Mouse (Mus musculus) lung, postnatal 0 days (tissue): ENCODE measurements around the gene Ankdd1a. TPM values are rescaled to one million over a fixed set of nuclear protein-coding genes. Genes with fewer than 3 reads are reported as not detected.

Source experiments
- ATAC-seq: fragments of 200-750 bp; cut with Nextera tagmentation; 2 replicates; pipeline ENCODE4 v1.8.0; 2017; ENCODE audit warnings: moderate library complexity
- DNase-seq: peaks from one replicate; pipeline ENCODE4 v3.0.0-alpha.2; 2016; ENCODE audit warnings: low spot score
- H3K27ac ChIP-seq: fragments of 300-500 bp; sonication (generic); 2 replicates; pipeline ENCODE4 v1.5.1; 2014; ENCODE audit warnings: antibody characterized with exemption, mild to moderate bottlenecking, low read length, mixed read lengths
- H3K27me3 ChIP-seq: fragments of 300-500 bp; sonication (generic); replicated peaks from 2 replicates; pipeline ENCODE4 v1.6.1; 2014; ENCODE audit warnings: low read length, mixed read lengths; ENCODE audit not compliant: insufficient read depth
- H3K36me3 ChIP-seq: fragments of 300-500 bp; sonication (generic); 2 replicates; pipeline ENCODE4 v1.6.1; 2014; ENCODE audit warnings: low read length, mixed read lengths; ENCODE audit not compliant: insufficient read depth
- H3K4me1 ChIP-seq: fragments of 300-500 bp; sonication (generic); 2 replicates; pipeline ENCODE4 v1.6.1; 2014; ENCODE audit warnings: antibody characterized with exemption, low read depth, low read length, mixed read lengths; ENCODE audit not compliant: insufficient read depth
- H3K4me2 ChIP-seq: fragments of 300-500 bp; sonication (generic); replicated peaks from 2 replicates; pipeline ENCODE4 v1.6.1; 2014; ENCODE audit warnings: low read depth, mild to moderate bottlenecking, low read length, moderate library complexity, mixed read lengths
- H3K4me3 ChIP-seq: fragments of 300-500 bp; sonication (generic); 2 replicates; pipeline ENCODE4 v1.5.1; 2014; ENCODE audit warnings: low read depth, low read length
- H3K9ac ChIP-seq: fragments of 300-500 bp; sonication (generic); replicated peaks from 2 replicates; pipeline ENCODE4 v1.6.1; 2014; ENCODE audit warnings: low read depth, mild to moderate bottlenecking
- H3K9me3 ChIP-seq: fragments of 300-500 bp; sonication (generic); 2 replicates; pipeline ENCODE4 v1.6.1; 2016; ENCODE audit warnings: low read length, mixed read lengths
- CTCF ChIP-seq: IDR thresholded peaks from 2 replicates; pipeline ENCODE4 v1.5.1; 2016; ENCODE audit warnings: antibody characterized with exemption, mild to moderate bottlenecking
- EP300 ChIP-seq: IDR thresholded peaks from 2 replicates; pipeline ENCODE4 v1.6.1; 2016; ENCODE audit warnings: antibody characterized with exemption, mild to moderate bottlenecking, control low read depth
- WGBS: fragments of 180-500 bp; shearing (Covaris S2); extraction: QIAGEN DNeasy Blood & Tissue Kit; methylation state at CpG from one replicate; pipeline ENCODE4 v1.1.7; 2014; 5-methylcytosine and 5-hydroxymethylcytosine counted together
- polyA plus RNA-seq: library from polyadenylated mRNA; unstranded; fragments of >200 nt; fragmentation: Nextera tagmentation; extraction: Ambion mirVana; gene quantifications from 2 replicates; pipeline ENCODE4 v1.2.1, GENCODE M21; 2015

Gene Ankdd1a
- polyA plus RNA-seq, 1 experiment from 2014 or later: not detected

DNA sequence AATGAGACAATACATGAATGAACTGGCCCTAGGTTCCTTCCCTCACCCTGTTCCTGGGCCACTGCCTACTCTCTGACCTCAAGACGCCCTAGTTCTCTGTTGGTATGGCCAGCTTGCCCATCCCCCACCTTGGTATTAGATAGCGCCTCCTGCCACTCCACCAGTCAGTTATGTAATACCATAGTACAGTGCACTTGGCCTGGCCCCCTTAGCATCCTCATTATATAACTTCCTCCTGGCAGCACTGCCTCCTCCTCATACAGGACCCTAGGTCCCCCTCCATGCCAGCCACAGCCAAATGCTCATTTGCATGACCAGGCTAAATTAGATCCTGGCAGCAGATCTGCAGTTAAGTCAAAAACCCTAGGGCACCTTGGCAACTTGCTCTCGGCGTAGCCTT is 41.0 kb upstream of the Ankdd1a start:
- H3K4me3 ChIP-seq: no peak overlapping the region
- peak; percentile 62 for DNase-seq
- WGBS: 85% methylated on average over 4 of the region's 4 CpGs

DNA sequence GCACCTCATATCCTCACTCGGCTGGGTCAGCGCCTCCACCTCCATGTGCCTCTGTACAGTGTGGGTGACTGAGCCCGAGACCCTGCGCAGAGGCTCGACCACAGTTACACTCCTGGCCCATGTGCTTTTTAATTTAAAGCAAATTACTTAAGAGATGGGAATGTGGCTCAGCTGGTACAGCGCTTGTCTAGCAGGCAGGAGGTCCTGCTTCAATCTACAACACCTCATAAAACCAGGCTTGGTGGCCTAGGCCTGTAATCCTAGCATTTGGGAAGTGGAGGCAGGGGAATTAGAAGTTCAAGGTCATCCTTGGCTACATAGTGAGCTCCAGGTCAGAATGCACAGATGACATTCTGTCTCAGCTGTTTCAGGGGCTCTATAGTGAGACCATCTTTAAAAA is 38.8 kb upstream of the Ankdd1a start:
- Histone ChIP-seq H3K36me3 (peaks cover 20% of the 10 kb centered on the region; the same call in 1 of the 2 replicates), H3K27me3 (no peaks in the 10 kb centered on the region), H3K9me3 (no peaks in the 10 kb centered on the region), H3K4me2 (no peak overlapping the region), H3K4me3 (no peak overlapping the region), H3K4me1 (peaks cover 18% of the 10 kb centered on the region; the same call in 1 of the 2 replicates), H3K9ac (no peak overlapping the region), H3K27ac (no peak overlapping the region)
- 79% methylated on average over 6 of the region's 6 CpGs for WGBS
- peak; percentile 44 for DNase-seq
- TF ChIP-seq CTCF (no peak), EP300 (no peak)
- ATAC-seq: no peak

More for the DNA sequence above, 41.0 kb upstream of the Ankdd1a start:
- Histone ChIP-seq H3K9me3 (no peaks in the 10 kb centered on the region), H3K36me3 (peaks cover 20% of the 10 kb centered on the region; the same call in 1 of the 2 replicates), H3K27me3 (no peaks in the 10 kb centered on the region), H3K27ac (no peak overlapping the region), H3K4me2 (no peak overlapping the region), H3K4me1 (peaks cover 10% of the 10 kb centered on the region; the same call in 1 of the 2 replicates), H3K9ac (no peak overlapping the region)
- ATAC-seq: 0 out of 2 replicates have a peak, but pooled peaks have one; percentile 15
- TF ChIP-seq CTCF: no peak

DNA sequence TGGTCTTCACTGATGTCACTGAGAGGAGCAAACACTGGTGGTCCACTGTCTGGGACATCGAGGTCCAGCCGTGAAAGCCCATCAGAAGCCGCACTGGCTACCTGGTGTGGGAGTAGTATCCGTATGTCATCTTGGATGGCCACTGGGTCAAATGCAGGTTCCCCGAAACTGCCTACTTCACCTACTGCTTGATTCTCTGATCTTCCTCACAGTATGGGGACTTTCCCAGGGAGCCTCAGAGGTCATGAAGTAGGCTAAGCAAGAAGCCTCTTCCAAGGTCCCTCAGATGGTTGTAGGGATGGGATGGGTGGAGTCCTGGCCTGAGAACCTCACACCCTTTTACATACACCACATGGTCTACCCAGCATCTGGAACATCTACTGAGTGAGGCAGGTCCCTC is 37.0 kb upstream of the Ankdd1a start:
- 98% methylated on average over 5 of the region's 5 CpGs for WGBS
- Histone ChIP-seq H3K9me3 (no peaks in the 10 kb centered on the region), H3K27ac (no peak overlapping the region), H3K36me3 (peaks cover 17% of the 10 kb centered on the region; the same call in 1 of the 2 replicates), H3K4me3 (no peak overlapping the region), H3K27me3 (no peaks in the 10 kb centered on the region), H3K4me1 (peaks cover 13% of the 10 kb centered on the region; the same call in 1 of the 2 replicates), H3K9ac (no peak overlapping the region), H3K4me2 (no peak overlapping the region)
- ATAC-seq (no peak), DNase-seq (no peak)
- no peak for TF ChIP-seq EP300
- TF ChIP-seq CTCF: no peak

DNA sequence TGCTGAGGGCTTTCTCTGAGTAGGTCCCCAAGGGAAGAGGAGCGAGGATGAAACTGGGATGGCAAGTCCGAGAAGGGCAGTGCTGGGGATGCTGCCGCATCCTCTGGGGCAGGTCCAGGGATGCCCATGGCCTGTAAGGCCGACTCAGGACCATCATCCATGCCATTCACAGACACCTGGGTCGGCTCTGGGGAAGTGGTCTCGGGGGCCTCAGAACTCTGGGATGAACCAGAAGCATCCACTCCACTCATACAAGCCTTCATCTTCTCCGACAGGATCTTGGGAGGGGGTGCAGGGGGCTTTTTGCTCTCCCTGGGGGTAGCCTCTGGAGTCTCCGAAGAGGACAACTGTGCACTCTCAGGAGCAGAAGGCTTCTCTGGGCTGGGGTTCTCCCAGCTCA is 36.4 kb upstream of the Ankdd1a start:
- H3K27ac ChIP-seq: no peak overlapping the region
- H3K9me3 ChIP-seq: no peaks in the 10 kb centered on the region
- TF ChIP-seq CTCF: no peak
- TF ChIP-seq EP300: no peak
- H3K4me3 ChIP-seq: no peak overlapping the region
- DNase-seq (no peak), ATAC-seq (no peak)
- H3K27me3 ChIP-seq: no peaks in the 10 kb centered on the region
- no peak overlapping the region for H3K9ac ChIP-seq
- no peak overlapping the region for H3K4me2 ChIP-seq
- H3K4me1 ChIP-seq: peaks cover 12% of the 10 kb centered on the region; the same call in 1 of the 2 replicates
- 86% methylated on average over 8 of the region's 8 CpGs for WGBS
- peaks cover 17% of the 10 kb centered on the region; the same call in 1 of the 2 replicates for H3K36me3 ChIP-seq

DNA sequence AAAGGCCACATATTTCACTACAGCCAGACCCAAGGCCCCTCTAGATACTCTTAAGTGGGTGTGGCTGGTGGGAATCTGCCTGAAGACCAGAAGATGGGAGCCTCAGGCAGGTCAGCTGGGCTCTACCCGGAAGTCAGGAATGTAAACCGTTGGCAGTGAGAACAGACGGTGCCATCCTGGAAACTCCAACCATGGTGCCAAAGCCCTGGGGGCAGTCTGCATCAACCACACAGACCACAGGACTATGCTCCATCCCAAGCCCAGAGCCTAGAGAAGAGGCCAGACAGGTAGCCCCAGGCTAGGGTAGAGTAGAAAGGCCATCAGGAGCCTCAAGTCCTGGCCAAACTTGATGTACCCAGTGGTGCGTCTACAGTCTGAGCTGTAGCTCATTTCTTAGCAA is 35.6 kb upstream of the Ankdd1a start:
- WGBS: 58% methylated on average over 4 of the region's 4 CpGs
- peak overlapping the region; percentile 32; the same call in 1 of the 2 replicates for H3K27ac ChIP-seq
- H3K27me3 ChIP-seq: no peaks in the 10 kb centered on the region
- no peaks in the 10 kb centered on the region for H3K9me3 ChIP-seq
- H3K4me2 ChIP-seq: no peak overlapping the region
- DNase-seq (no peak), ATAC-seq (no peak)
- peaks cover 17% of the 10 kb centered on the region; the same call in 1 of the 2 replicates for H3K36me3 ChIP-seq
- H3K4me1 ChIP-seq: peaks cover 15% of the 10 kb centered on the region
- no peak overlapping the region for H3K9ac ChIP-seq
- H3K4me3 ChIP-seq: no peak overlapping the region
- no peak for TF ChIP-seq CTCF
- no peak for TF ChIP-seq EP300

DNA sequence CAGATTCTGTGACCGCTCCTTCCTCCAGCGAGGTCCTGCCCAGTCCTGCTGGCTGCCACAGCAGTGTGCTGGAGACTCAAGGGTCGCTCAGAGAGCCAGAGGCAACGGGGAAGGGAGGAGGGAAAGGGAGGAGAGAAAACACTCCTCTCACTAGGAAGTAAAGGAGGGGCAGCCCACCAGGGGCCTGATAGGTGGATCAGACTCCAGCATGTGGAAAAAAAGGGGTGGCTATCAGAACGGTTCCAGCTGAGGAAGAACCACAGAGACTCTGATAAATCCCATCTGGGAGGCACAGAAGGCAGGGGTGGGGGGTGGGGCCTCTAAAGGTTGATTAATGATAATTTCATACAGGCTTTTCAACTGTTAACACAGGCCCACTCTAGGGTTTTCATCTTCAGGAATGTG is 35.0 kb upstream of the Ankdd1a start:
- WGBS: 14% methylated on average over 5 of the region's 5 CpGs
- H3K9me3 ChIP-seq: no peaks in the 10 kb centered on the region
- H3K9ac ChIP-seq: no peak overlapping the region
- TF ChIP-seq EP300: peak; percentile 50; the same call in 1 of the 2 replicates
- no peak for TF ChIP-seq CTCF
- no peak overlapping the region for H3K4me2 ChIP-seq
- H3K27ac ChIP-seq: peak overlapping the region; percentile 62
- no peaks in the 10 kb centered on the region for H3K27me3 ChIP-seq
- ATAC-seq (peak; percentile 69), DNase-seq (peak; percentile 92)
- peaks cover 22% of the 10 kb centered on the region for H3K4me1 ChIP-seq
- H3K36me3 ChIP-seq: peaks cover 14% of the 10 kb centered on the region; the same call in 1 of the 2 replicates
- no peak overlapping the region for H3K4me3 ChIP-seq
